Mouse (Mus musculus) erythroblast, adult 5-6 weeks (primary cell): ENCODE data around the gene Hydin. TPM values are rescaled to one million over a fixed set of nuclear protein-coding genes. Genes with fewer than 3 reads are reported as not detected.

Source experiments
- ATAC-seq: replicated peaks from 2 replicates; pipeline ENCODE4 v1.8.0; 2016; ENCODE audit warnings: moderate number of reproducible peaks, mild to moderate bottlenecking, moderate TSS enrichment, inconsistent platforms; ENCODE audit not compliant: poor library complexity, low FRiP score, severe bottlenecking
- total RNA-seq, 2 experiments: library from RNA; stranded (forward) in 1 of 2; stranded (reverse) in 1 of 2; fragments of 150-400 nt in 1 of 2; fragments of 200-764, 138-1000 nt in 1 of 2; gene quantifications; 2 replicates each; pipeline versions ENCODE4 v1.2.3 to v1.2.4; 2015 to 2017; ENCODE audit warnings: low replicate concordance in 2 of 2

Hydin gene
- total RNA-seq (2015; ENCODE audit: low replicate concordance) (0.19 TPM in 1 of 2 replicates, not detected in the other), total RNA-seq (2017; ENCODE audit: low replicate concordance) (0.09 TPM in 1 of 2 replicates, not detected in the other)

GRCm38 (mm10) chr8:110266741-110267140 is at the start of gene Hydin:
Hydin (plus strand) TSS chr8:110266977.
- no peak for ATAC-seq

- no peak for ATAC-seq
Observed at GRCm38 (mm10) chr8:110217198-110217597, 49.6 kb upstream of the Hydin start.

GRCm38 (mm10) chr8:110217681-110218131 is 49.1 kb upstream of the Hydin start:
- ATAC-seq, result peak; percentile 99

GRCm38 (mm10) chr8:110218511-110218910 is 48.3 kb upstream of the Hydin start:
- ATAC-seq, result no peak

- ATAC-seq, result no peak
Observed at GRCm38 (mm10) chr8:110220936-110221335, 45.8 kb upstream of the Hydin start.

- no peak for ATAC-seq
Observed at GRCm38 (mm10) chr8:110230803-110231202, 36.0 kb upstream of the Hydin start.

GRCm38 (mm10) chr8:110242278-110243177 is 24.2 kb upstream of the Hydin start:
- no peak for ATAC-seq

- ATAC-seq, result no peak
Observed at GRCm38 (mm10) chr8:110244566-110244965, 22.2 kb upstream of the Hydin start.

GRCm38 (mm10) chr8:110247238-110247637 is 19.5 kb upstream of the Hydin start:
- no peak for ATAC-seq

GRCm38 (mm10) chr8:110253986-110254385 is 12.8 kb upstream of the Hydin start:
- ATAC-seq, result no peak

- ATAC-seq, result no peak
Observed at GRCm38 (mm10) chr8:110265796-110266305, 926 bp upstream of the Hydin start.

- ATAC-seq, result no peak
Observed at GRCm38 (mm10) chr8:110267268-110267667, 491 bp downstream of the Hydin start.

GRCm38 (mm10) chr8:110270659-110271058 is 3.9 kb downstream of the Hydin start:
- ATAC-seq, result no peak

- no peak for ATAC-seq
Observed at GRCm38 (mm10) chr8:110273394-110273793, 6.6 kb downstream of the Hydin start.

- no peak for ATAC-seq
Observed at GRCm38 (mm10) chr8:110275465-110276258, 8.9 kb downstream of the Hydin start.

- ATAC-seq, result no peak
Observed at GRCm38 (mm10) chr8:110276259-110276560, 9.4 kb downstream of the Hydin start.

GRCm38 (mm10) chr8:110312715-110313114 is 45.9 kb downstream of the Hydin start:
- ATAC-seq, result no peak

GRCm38 (mm10) chr8:110315826-110316225 is 49.0 kb downstream of the Hydin start:
- ATAC-seq, result no peak

- no peak for ATAC-seq
Observed at GRCm38 (mm10) chr8:110319586-110319985, 52.8 kb downstream of the Hydin start.

GRCm38 (mm10) chr8:110321446-110321845 is 54.7 kb downstream of the Hydin start:
- ATAC-seq, result no peak
